Mouse (Mus musculus) midbrain, embryonic 16.5 days (tissue): ENCODE data around the gene Serpini1. TPM values are rescaled to one million over a fixed set of nuclear protein-coding genes. Genes with fewer than 3 reads are reported as not detected.
"Not testable (repeated sequence)": the region's sequence is repeated elsewhere in the genome, so short reads cannot be mapped to it uniquely, and the experiment has no call there.

Experiments used
- ATAC-seq: fragments of 200-750 bp; cut with Nextera tagmentation; 2 replicates; pipeline ENCODE4 v1.8.0; 2017; ENCODE audit warnings: moderate TSS enrichment
- H3K27ac ChIP-seq: fragments of 300-500 bp; sonication (generic); 2 replicates; pipeline ENCODE4 v1.5.1; 2014; ENCODE audit warnings: mild to moderate bottlenecking, low read length, mixed read lengths
- H3K27me3 ChIP-seq: fragments of 300-500 bp; sonication (generic); 2 replicates; pipeline ENCODE4 v1.6.1; 2014; ENCODE audit warnings: low read depth, low read length, mixed read lengths; ENCODE audit not compliant: control insufficient read depth, insufficient read depth
- H3K36me3 ChIP-seq: fragments of 300-500 bp; sonication (generic); 2 replicates; pipeline ENCODE4 v1.6.1; 2014; ENCODE audit warnings: mild to moderate bottlenecking, low read length, moderate library complexity, mixed read lengths; ENCODE audit not compliant: control insufficient read depth, insufficient read depth
- H3K4me1 ChIP-seq: fragments of 300-500 bp; sonication (generic); 2 replicates; pipeline ENCODE4 v1.6.1; 2014; ENCODE audit warnings: mild to moderate bottlenecking, low read length, mixed read lengths; ENCODE audit not compliant: control insufficient read depth, insufficient read depth
- H3K4me2 ChIP-seq: fragments of 300-500 bp; sonication (generic); 2 replicates; pipeline ENCODE4 v1.6.1; 2014; ENCODE audit warnings: mild to moderate bottlenecking, low read length, mixed read lengths
- H3K4me3 ChIP-seq: fragments of 300-500 bp; sonication (generic); 2 replicates; pipeline ENCODE4 v1.5.1; 2014; ENCODE audit warnings: low read depth, mild to moderate bottlenecking, low read length, moderate library complexity, mixed read lengths
- H3K9ac ChIP-seq: fragments of 300-500 bp; sonication (generic); 2 replicates; pipeline ENCODE4 v1.6.1; 2014; ENCODE audit warnings: low read depth, low read length, mixed read lengths
- H3K9me3 ChIP-seq: fragments of 300-500 bp; sonication (generic); replicated peaks from 2 replicates; pipeline ENCODE4 v1.6.1; 2014; ENCODE audit warnings: mild to moderate bottlenecking, low read length, mixed read lengths; ENCODE audit not compliant: control insufficient read depth, poor library complexity, severe bottlenecking
- WGBS: fragments of 180-500 bp; shearing (Covaris S2); extraction: QIAGEN DNeasy Blood & Tissue Kit; methylation state at CpG from one replicate; pipeline ENCODE4 v1.1.7; 2014; 5-methylcytosine and 5-hydroxymethylcytosine counted together
- polyA plus RNA-seq: library from polyadenylated mRNA; unstranded; fragments of >200 nt; fragmentation: Nextera tagmentation; extraction: Ambion mirVana; gene quantifications from 2 replicates; pipeline ENCODE4 v1.2.1, GENCODE M21; 2015

Gene Serpini1
- polyA plus RNA-seq, 1 experiment from 2014 or later, result 145 TPM

- 77% methylated on average over 2 of the region's 2 CpGs for WGBS
Measured at GRCm38 (mm10) chr3:75651603-75652115, 94.3 kb downstream of the Serpini1 start.

GRCm38 (mm10) chr3:75653901-75654300 is 96.6 kb downstream of the Serpini1 start:
- 67% methylated on average over 4 of the region's 4 CpGs for WGBS

More at GRCm38 (mm10) chr3:75651603-75652115, 94.3 kb downstream of the Serpini1 start:
- Histone ChIP-seq H3K36me3 (no peaks in the 10 kb centered on the region), H3K4me3 (no peak overlapping the region), H3K9me3 (no peaks in the 10 kb centered on the region), H3K27ac (no peak overlapping the region), H3K27me3 (no peaks in the 10 kb centered on the region), H3K4me1 (no peaks in the 10 kb centered on the region), H3K9ac (no peak overlapping the region), H3K4me2 (no peak overlapping the region)
- no peak for ATAC-seq

GRCm38 (mm10) chr3:75655578-75656344 is 98.4 kb downstream of the Serpini1 start:
- Histone ChIP-seq H3K9me3 (no peaks in the 10 kb centered on the region), H3K4me3 (no peak overlapping the region), H3K9ac (no peak overlapping the region), H3K4me2 (no peak overlapping the region), H3K4me1 (no peaks in the 10 kb centered on the region), H3K27me3 (no peaks in the 10 kb centered on the region), H3K36me3 (no peaks in the 10 kb centered on the region), H3K27ac (no peak overlapping the region)
- ATAC-seq, result no peak
- WGBS, result 82% methylated on average over 6 of the region's 6 CpGs

More at GRCm38 (mm10) chr3:75653901-75654300, 96.6 kb downstream of the Serpini1 start:
- not testable (repeated sequence) for H3K4me3 ChIP-seq, H3K4me1 ChIP-seq, H3K27me3 ChIP-seq, H3K36me3 ChIP-seq, H3K9ac ChIP-seq, H3K9me3 ChIP-seq, ATAC-seq, H3K4me2 ChIP-seq, H3K27ac ChIP-seq

GRCm38 (mm10) chr3:75666962-75667361 is 109.6 kb downstream of the Serpini1 start:
- H3K4me2 ChIP-seq, result no peak overlapping the region
- H3K9me3 ChIP-seq, result no peaks in the 10 kb centered on the region
- H3K27ac ChIP-seq, result no peak overlapping the region
- ATAC-seq, result no peak
- 78% methylated on average over 3 of the region's 3 CpGs for WGBS
- no peaks in the 10 kb centered on the region for H3K36me3 ChIP-seq
- H3K9ac ChIP-seq, result no peak overlapping the region
- H3K4me3 ChIP-seq, result no peak overlapping the region
- no peaks in the 10 kb centered on the region for H3K27me3 ChIP-seq
- H3K4me1 ChIP-seq, result no peaks in the 10 kb centered on the region

GRCm38 (mm10) chr3:75670425-75670824 is 113.1 kb downstream of the Serpini1 start:
- no peak overlapping the region for H3K9ac ChIP-seq
- no peak overlapping the region for H3K4me2 ChIP-seq
- no peaks in the 10 kb centered on the region for H3K4me1 ChIP-seq
- no peak overlapping the region for H3K27ac ChIP-seq
- H3K9me3 ChIP-seq, result no peaks in the 10 kb centered on the region
- no peaks in the 10 kb centered on the region for H3K36me3 ChIP-seq
- 49% methylated on average over 1 of the region's 1 CpGs for WGBS
- H3K27me3 ChIP-seq, result no peaks in the 10 kb centered on the region
- ATAC-seq, result 0 out of 2 replicates have a peak, but pooled peaks have one; percentile 32
- H3K4me3 ChIP-seq, result no peak overlapping the region

GRCm38 (mm10) chr3:75682881-75683280 is 125.5 kb downstream of the Serpini1 start:
- Histone ChIP-seq H3K27ac (no peak overlapping the region), H3K27me3 (no peaks in the 10 kb centered on the region), H3K9me3 (no peaks in the 10 kb centered on the region), H3K36me3 (no peaks in the 10 kb centered on the region), H3K4me1 (no peaks in the 10 kb centered on the region), H3K4me3 (no peak overlapping the region), H3K9ac (no peak overlapping the region), H3K4me2 (no peak overlapping the region)
- ATAC-seq, result no peak

GRCm38 (mm10) chr3:75686775-75687174 is 129.4 kb downstream of the Serpini1 start:
- no peaks in the 10 kb centered on the region for H3K36me3 ChIP-seq
- H3K9ac ChIP-seq, result no peak overlapping the region
- ATAC-seq, result no peak
- no peak overlapping the region for H3K4me2 ChIP-seq
- H3K27me3 ChIP-seq, result no peaks in the 10 kb centered on the region
- 75% methylated on average over 2 of the region's 2 CpGs for WGBS
- H3K4me1 ChIP-seq, result no peaks in the 10 kb centered on the region
- H3K4me3 ChIP-seq, result no peak overlapping the region
- H3K27ac ChIP-seq, result no peak overlapping the region
- no peaks in the 10 kb centered on the region for H3K9me3 ChIP-seq

GRCm38 (mm10) chr3:75687187-75687825 is 130.0 kb downstream of the Serpini1 start:
- no peaks in the 10 kb centered on the region for H3K36me3 ChIP-seq
- H3K4me3 ChIP-seq, result no peak overlapping the region
- no peaks in the 10 kb centered on the region for H3K9me3 ChIP-seq
- no peak overlapping the region for H3K9ac ChIP-seq
- no peak overlapping the region for H3K4me2 ChIP-seq
- 89% methylated on average over 3 of the region's 3 CpGs for WGBS
- H3K4me1 ChIP-seq, result no peaks in the 10 kb centered on the region
- no peak for ATAC-seq
- H3K27ac ChIP-seq, result no peak overlapping the region
- no peaks in the 10 kb centered on the region for H3K27me3 ChIP-seq

- ATAC-seq, result no peak
- Histone ChIP-seq H3K4me1 (no peaks in the 10 kb centered on the region), H3K27me3 (no peaks in the 10 kb centered on the region)
Measured at GRCm38 (mm10) chr3:75690321-75690720, 133.0 kb downstream of the Serpini1 start.

More at GRCm38 (mm10) chr3:75690321-75690720, 133.0 kb downstream of the Serpini1 start:
- no peak overlapping the region for H3K4me2 ChIP-seq
- no peak overlapping the region for H3K9ac ChIP-seq
- H3K36me3 ChIP-seq, result no peaks in the 10 kb centered on the region
- H3K27ac ChIP-seq, result no peak overlapping the region
- H3K9me3 ChIP-seq, result no peaks in the 10 kb centered on the region
- H3K4me3 ChIP-seq, result no peak overlapping the region
